Mouse (Mus musculus): ENCODE measurements at regions not wholly inside any gene's neighbourhood (a gene's known extent, or its start where the extent isn't known, plus 50 kb on each side); places are given as distances from the start of the nearest gene placed in this dataset.

DNA sequence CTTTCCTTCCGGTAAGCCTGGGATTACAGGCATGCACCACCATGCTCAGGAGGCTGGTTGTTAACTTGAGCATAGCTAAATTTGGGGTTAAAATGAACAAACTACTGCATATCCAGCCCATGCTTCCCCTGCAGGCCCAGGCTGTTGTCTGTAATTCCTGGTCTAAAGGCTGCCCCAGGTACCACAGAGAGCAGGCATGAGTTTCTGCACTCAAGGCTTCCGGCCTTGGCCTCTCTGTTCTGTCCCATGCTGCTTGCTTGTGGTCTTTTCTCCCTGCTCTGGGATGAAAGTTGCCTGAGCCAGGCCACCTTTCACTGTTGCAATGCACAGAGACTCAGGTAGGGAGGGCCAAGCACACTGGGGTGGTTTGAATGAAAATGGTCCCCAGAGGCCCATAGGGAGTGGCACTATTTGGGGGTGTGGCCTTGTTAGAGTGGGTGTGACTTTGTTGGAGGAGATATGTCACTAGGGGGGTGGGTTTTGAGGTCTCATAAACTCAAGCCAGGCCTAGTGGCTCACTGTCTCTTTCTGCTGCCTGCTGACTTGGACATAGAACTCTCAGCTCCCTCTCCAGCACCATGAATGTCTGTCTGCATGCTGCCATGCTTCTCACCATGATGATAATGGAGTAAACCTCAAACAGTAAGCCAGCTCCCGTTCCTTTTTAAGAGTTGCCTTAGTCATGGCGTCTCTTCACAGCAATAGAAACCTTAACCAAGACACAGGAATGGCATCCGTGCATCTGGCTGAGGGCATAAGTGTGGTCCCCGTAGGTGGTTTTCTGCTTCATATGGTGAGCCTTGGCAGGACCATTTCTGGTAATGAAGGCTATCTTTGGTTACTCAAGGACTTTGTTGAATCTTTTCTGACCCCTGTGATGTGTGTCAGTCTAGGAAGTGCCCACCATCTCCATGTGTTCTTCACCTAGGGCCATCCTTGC lies 86.7 kb upstream of the Zfp366 start:
- in situ Hi-C loops (cut with MboI) = loop anchor here (25.0 kb wide), 1 partner anchor 236 kb away; no protein-coding TSS in a partner anchor

DNA sequence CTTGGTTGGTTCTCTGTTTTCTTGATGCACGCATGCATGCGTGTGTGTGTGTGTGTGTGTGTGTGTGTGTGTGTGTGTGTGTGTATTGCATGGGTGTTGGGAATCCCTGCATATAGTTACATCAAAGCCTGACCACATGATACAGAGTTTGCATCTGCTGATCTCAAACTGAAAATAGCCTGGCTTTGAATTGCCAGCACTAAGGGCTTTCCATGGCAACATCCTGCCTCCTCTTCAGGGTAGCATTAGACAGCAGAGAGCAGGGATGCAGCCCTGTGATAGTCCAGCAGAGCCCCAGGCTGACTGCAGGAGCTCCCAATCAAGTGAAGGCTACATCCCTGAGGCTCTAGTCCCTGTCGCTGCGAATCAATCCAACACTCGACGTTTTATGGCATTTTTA lies 87.8 kb upstream of the Zfp366 start:
- in situ Hi-C loops (cut with MboI) = loop anchor here (25.0 kb wide), 1 partner anchor 235 kb away; no protein-coding TSS in a partner anchor

DNA sequence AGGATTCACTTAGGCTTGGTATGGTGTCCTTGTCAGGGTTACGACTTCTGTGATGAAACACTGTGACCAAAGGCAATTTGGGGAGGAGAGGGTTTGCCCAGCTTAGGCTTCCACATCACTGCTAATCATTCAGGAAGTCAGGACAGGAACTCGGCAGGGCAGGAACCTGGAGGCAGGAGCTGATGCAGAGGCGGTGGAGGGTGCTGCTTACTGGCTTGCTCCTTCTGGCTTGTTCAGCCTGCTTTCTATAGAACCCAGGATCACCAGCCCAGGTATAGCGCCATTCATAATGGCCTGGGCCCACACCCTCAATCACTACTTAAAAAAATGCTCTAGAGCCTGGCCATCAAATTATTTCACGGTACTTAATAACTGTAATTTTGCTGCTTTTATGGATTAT lies 89.6 kb upstream of the Zfp366 start:
- in situ Hi-C loops (cut with MboI) = loop anchor here (25.0 kb wide), 1 partner anchor 233 kb away; no protein-coding TSS in a partner anchor

DNA sequence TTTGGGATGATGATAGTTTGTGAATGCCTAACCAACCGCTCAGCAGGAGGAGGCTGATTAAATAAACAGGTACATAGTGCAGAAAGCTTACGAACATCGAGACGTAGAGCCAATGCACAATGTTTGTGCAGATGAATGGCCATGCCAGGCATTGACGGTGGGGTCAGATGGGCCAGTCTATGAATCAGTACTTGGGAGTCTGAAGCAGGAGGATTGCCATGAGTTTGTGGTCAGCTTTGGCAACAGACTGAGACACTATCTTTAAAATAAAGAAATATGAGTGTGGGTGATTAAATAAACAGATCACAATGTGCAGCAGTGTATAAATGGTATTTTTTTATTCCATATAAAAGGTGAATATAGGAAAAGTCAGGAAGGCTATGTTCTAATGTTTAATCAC lies 90.4 kb upstream of the Zfp366 start:
- in situ Hi-C loops (cut with MboI) = loop anchor here (25.0 kb wide), 1 partner anchor 232 kb away; no protein-coding TSS in a partner anchor

DNA sequence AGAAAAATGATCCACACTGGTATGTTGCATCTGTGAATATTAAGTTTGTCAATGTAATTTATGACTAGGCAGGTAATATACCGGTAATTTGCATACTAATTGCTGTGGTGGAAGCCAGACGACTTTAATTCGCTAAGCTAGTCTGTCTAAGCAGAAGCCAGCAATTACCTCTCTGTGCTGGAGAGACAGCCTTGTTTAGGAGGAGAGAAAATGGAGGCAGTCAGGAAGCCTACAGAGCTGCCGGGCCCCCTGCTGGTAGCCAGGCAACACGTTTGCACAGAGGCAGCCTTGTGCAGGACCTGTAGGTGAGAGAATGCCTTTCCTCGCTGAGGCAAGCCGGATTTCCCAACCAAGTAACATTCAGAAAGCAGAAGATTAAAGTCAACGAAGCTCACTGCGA lies 91.4 kb upstream of the Zfp366 start:
- in situ Hi-C loops (cut with MboI) = loop anchor here (25.0 kb wide), 1 partner anchor 231 kb away; no protein-coding TSS in a partner anchor

- in situ Hi-C loops (cut with MboI) = loop anchor here (25.0 kb wide), 1 partner anchor 230 kb away; no protein-coding TSS in a partner anchor
Measured at GRCm38 (mm10) chr13:99092279-99092930, 92.2 kb upstream of the Zfp366 start.

DNA sequence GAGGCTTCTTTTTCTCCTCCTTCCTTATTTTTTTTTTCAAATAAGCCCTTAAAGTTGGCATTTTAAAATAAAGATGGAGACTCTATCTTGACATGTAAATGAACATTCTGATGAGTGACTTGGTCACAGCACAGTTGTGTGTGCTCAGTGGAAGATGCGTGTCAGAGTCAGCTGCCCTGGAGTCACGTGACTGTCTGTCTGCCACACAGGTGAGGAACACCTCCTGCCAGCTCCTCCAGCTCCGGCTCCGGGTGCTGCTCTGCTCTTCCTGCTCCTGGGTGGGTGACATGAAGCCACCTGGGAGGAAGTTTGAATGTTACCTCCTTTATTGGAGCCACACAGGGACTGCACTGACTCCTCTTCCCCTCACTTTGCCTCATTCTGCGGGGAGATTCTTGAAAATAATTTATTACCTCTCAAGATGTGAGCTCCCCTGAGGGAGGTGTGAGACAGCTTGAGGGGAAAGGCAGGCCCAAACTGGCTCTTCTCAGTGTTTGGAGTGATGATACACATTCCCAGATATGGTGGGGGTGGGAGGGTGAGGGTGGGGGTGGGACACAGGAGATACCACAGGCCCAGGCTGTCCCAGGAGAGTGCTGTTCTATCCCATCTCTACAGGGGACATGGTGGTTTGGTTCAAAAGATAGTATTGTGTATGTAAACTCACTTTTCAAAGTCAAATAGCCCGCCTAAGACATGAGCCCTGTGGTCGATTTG lies 92.9 kb upstream of the Zfp366 start:
- in situ Hi-C loops (cut with MboI) = loop anchor here (25.0 kb wide), 1 partner anchor 229 kb away; no protein-coding TSS in a partner anchor

- in situ Hi-C loops (cut with MboI) = loop anchor here (25.0 kb wide), 1 partner anchor 228 kb away; no protein-coding TSS in a partner anchor
Measured at GRCm38 (mm10) chr13:99090361-99090760, 94.3 kb upstream of the Zfp366 start.

GRCm38 (mm10) chr13:99088285-99088684 lies 96.3 kb upstream of the Zfp366 start:
- in situ Hi-C loops (cut with MboI) = loop anchor here (25.0 kb wide), 1 partner anchor 226 kb away; no protein-coding TSS in a partner anchor

GRCm38 (mm10) chr13:99079331-99079761 lies 95.0 kb upstream of the 1700024P04Rik start:
- in situ Hi-C loops (cut with MboI) = loop anchor here (25.0 kb wide), 1 partner anchor 217 kb away; no protein-coding TSS in a partner anchor

DNA sequence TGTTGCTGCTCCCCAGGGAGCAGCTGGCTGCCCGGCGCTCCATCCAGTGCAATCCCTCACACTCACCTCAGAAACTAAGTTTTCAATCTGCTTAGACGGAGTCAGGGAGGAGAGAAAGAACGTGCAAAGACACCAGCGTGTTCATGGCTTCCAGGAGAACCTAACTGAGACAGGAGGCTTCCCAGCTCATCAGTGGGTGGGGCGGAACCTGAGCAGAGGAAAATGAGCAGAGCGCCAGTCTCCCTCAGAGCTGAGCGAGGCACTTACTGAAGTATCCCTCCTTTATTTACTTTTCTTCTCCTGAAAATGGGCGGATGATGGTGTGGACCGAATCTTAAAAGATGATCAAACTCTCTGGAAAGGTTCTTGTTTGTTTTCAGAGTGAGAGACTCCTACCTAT lies 94.3 kb upstream of the 1700024P04Rik start:
- in situ Hi-C loops (cut with MboI) = loop anchor here (25.0 kb wide), 1 partner anchor 216 kb away; no protein-coding TSS in a partner anchor

GRCm38 (mm10) chr13:99077039-99077749 lies 92.8 kb upstream of the 1700024P04Rik start:
- in situ Hi-C loops (cut with MboI) = loop anchor here (25.0 kb wide), 1 partner anchor 215 kb away; no protein-coding TSS in a partner anchor

DNA sequence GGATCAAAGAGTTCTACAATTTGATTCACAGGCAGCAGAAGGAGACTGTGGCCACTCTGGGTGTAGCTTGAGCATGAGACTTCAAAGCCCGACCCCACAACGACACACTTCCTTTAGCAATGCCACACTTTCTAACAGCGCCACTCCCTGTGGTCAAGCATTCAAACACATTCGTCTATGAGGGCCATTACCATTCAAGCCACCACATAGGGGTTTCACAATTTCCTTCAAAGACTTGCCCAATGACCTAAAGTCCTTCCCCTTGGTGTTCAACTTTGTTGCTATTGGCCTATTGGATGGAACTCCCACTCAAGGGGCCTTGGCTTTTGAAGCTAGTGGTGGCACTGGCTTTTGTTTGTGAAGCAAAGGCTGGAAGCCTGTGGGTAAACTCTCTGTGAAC lies 91.1 kb upstream of the 1700024P04Rik start:
- in situ Hi-C loops (cut with MboI) = loop anchor here (25.0 kb wide), 1 partner anchor 213 kb away; no protein-coding TSS in a partner anchor

- in situ Hi-C loops (cut with MboI) = no loop called here
Measured at GRCm38 (mm10) chr13:99071821-99072414, 87.6 kb upstream of the 1700024P04Rik start.

GRCm38 (mm10) chr13:99071413-99071812 lies 87.0 kb upstream of the 1700024P04Rik start:
- in situ Hi-C loops (cut with MboI) = no loop called here

DNA sequence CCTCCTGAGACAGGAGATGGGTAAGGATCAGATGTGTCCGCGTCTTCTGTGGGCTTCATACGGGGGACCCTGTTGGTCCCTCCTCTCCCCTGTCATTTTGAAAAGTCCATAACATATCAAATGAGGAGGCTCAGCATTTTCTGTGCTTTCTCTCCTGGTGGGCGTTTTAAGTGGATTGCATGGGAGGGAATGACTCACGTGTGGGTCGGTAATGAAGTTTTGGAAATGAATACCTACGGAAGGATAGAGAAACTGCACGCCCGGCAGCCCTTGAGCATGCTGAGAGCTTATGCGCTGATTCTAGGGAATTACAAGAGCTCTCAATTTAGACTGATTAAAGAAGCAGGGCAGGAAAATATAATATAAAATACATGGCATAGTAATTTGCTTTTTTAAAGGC lies 85.4 kb upstream of the 1700024P04Rik start:
- in situ Hi-C loops (cut with MboI) = no loop called here

DNA sequence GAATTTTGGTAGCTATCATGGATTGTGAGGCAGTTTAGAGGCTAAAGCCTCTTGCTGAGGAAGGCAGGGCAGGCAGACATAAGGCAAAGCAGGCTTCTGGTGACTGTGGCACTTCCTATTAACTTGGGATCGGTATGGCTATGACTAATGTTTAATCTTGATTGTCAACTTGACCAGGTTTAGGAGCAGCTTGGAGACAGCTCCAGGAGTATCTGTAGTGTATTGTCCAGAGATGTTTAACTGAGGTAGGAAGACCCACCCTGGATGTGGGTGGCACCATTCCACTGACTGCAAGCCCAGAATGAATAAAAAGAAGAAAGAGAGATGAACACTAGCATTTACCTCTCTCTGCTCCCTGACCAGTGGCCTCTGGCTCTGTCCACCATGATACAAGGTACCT lies 83.1 kb upstream of the 1700024P04Rik start:
- in situ Hi-C loops (cut with MboI) = no loop called here

- in situ Hi-C loops (cut with MboI) = no loop called here
Measured at GRCm38 (mm10) chr13:99063431-99063830, 79.1 kb upstream of the 1700024P04Rik start.

DNA sequence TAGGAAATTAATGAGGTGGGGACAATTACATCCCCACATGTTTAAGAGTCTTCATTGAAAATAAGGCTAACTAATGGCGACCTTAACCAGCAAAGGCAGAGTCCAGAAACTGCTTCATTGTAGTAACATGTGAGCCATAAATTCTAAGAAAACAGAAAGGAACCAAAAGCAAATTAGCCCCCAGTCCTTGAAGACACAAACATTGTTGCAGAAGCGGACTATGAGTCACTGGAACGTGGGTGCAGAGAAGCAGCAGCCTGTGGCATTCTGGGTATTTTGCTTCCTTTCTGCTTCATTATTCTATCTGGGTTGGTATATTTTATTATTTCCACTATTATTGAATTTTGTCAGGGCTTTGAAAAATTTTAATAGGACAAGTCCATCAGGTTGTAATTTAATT lies 78.6 kb upstream of the 1700024P04Rik start:
- in situ Hi-C loops (cut with MboI) = no loop called here

All from mature B cell (primary cell).